Mouse (Mus musculus) lung, postnatal 0 days (tissue): ENCODE measurements around the gene Tmem9.

Source experiments
- CTCF ChIP-seq: IDR thresholded peaks from 2 replicates; pipeline ENCODE4 v1.5.1; 2016; ENCODE audit warnings: antibody characterized with exemption, mild to moderate bottlenecking
- EP300 ChIP-seq: IDR thresholded peaks from 2 replicates; pipeline ENCODE4 v1.6.1; 2016; ENCODE audit warnings: antibody characterized with exemption, mild to moderate bottlenecking, control low read depth

GRCm38 (mm10) chr1:136047432-136047831, 39.5 kb downstream of the Tmem9 start:
- peak; percentile 70 for TF ChIP-seq CTCF
- no peak for TF ChIP-seq EP300
